Mouse (Mus musculus): Measurements from ENCODE around the gene A630023A22Rik. TPM values are rescaled to one million over a fixed set of nuclear protein-coding genes. Genes with fewer than 3 reads are reported as not detected.
A peak's percentile ranks its signal among the peaks of the same experiment; 100 is the strongest.

Gene A630023A22Rik
- polyA plus RNA-seq, 1 experiment, result not detected

DNA sequence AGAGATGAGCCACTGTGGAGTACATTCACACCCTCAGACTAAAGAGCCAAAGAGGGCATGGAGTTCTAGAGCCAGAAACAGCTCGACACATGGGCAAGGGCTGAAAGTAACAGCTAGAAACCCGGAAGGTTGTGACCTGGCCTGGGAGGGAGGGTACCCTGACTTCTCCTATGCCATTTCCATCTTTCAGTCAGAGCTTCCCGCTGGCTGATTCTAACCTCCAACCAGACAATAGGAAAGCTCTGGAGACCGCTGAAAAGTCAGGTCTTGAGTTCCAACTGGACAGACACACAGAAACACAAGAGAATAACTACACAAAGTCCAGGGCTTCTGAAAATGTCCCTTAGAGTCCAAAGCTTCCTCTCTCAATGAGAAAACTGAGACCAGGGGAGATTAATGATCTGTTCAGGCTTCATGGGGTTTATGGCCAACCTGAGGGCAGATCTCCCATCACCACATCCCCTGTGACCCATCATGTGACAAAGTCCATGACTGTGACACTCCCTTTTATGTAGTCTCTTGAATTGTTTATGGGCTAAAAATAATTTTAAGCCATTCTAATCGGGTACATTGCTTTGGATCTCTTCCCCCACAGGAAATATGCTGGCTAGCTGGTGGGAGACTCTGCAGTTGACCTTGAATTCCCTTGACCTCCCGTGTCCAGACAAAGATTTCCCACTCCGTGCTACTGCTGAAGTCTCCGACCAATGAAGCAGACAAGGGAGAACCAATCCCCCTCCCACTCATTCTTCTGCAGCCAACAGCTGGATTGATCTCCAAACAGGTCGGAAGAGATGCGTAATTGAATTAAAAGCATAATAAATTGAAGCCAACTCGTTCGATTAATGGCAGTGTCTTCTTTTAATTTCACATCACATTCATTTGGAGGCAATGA lies 17.7 kb upstream of the A630023A22Rik start:
- TF ChIP-seq CTCF (IDR thresholded peaks at IDR 0.05; ENCODE audit: extremely low read depth, insufficient read depth, low read length), result no peak
- Histone ChIP-seq H3K4me3 (ENCODE audit: insufficient read depth, low read length) (no peak overlapping the region), H3K4me1 (ENCODE audit: control insufficient read depth, insufficient read depth, low read length) (no peaks in the 10 kb centered on the region), H3K27ac (ENCODE audit: insufficient read depth, low read length) (no peak overlapping the region)

GRCm38 (mm10) chr14:34119046-34119723 lies 16.6 kb upstream of the A630023A22Rik start:
- no peak for TF ChIP-seq CTCF (IDR thresholded peaks at IDR 0.05; ENCODE audit: extremely low read depth, insufficient read depth, low read length)
- TF ChIP-seq POLR2A (IDR thresholded peaks at IDR 0.05; ENCODE audit: extremely low read depth, insufficient read depth, low read length), result no peak
- no peak overlapping the region for H3K4me3 ChIP-seq (ENCODE audit: insufficient read depth, low read length)
- no peak overlapping the region for H3K27ac ChIP-seq (ENCODE audit: insufficient read depth, low read length)

GRCm38 (mm10) chr14:34114311-34114710 lies 11.8 kb upstream of the A630023A22Rik start:
- H3K4me1 ChIP-seq (ENCODE audit: control insufficient read depth, insufficient read depth, low read length), result no peaks in the 10 kb centered on the region
- TF ChIP-seq POLR2A (IDR thresholded peaks at IDR 0.05; ENCODE audit: extremely low read depth, insufficient read depth, low read length), result no peak
- TF ChIP-seq CTCF (IDR thresholded peaks at IDR 0.05; ENCODE audit: extremely low read depth, insufficient read depth, low read length), result no peak
- no peak overlapping the region for H3K4me3 ChIP-seq (ENCODE audit: insufficient read depth, low read length)
- H3K27ac ChIP-seq (ENCODE audit: insufficient read depth, low read length), result no peak overlapping the region

More at GRCm38 (mm10) chr14:34119046-34119723, 16.6 kb upstream of the A630023A22Rik start:
- no peaks in the 10 kb centered on the region for H3K4me1 ChIP-seq (ENCODE audit: control insufficient read depth, insufficient read depth, low read length)

- Histone ChIP-seq H3K27ac (ENCODE audit: insufficient read depth, low read length) (no peak overlapping the region), H3K4me1 (ENCODE audit: control insufficient read depth, insufficient read depth, low read length) (no peaks in the 10 kb centered on the region), H3K4me3 (ENCODE audit: insufficient read depth, low read length) (no peak overlapping the region)
- TF ChIP-seq POLR2A (IDR thresholded peaks at IDR 0.05; ENCODE audit: extremely low read depth, insufficient read depth, low read length), result no peak
- TF ChIP-seq CTCF (IDR thresholded peaks at IDR 0.05; ENCODE audit: extremely low read depth, insufficient read depth, low read length), result no peak
Measured at GRCm38 (mm10) chr14:34107594-34107993, 5.0 kb upstream of the A630023A22Rik start.

DNA sequence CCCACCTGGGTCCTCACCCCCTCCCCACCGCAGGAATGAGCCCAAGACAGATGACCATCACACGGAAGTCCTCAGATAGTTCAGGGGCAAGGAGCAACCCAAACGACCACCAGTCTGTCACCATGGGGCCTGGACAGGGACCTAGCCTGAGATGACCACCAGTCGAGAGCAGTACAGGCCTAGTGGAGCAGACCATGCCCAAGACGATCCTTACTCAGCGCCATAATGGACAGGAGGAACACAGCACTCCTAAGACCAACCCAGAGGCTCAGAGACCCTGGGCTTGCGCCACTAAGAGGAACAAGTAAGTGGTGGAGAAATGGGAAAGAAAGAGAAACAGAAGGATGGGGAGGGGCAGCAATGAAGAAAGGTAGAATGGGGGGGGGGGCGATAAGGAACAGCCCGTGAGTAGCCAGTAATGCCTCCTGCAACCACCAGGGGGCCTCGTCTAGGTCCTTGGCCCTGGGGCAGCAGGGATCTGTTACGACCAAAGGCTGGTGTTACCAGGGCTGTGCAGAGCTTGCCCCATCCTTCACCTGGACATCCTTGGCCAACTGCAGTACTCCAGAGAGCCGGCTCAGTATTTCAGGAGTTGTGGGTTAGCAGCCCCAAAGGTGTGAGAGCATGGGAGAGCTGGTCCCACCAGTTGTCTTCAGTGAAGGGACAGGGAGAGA lies 4.0 kb upstream of the A630023A22Rik start:
- TF ChIP-seq POLR2A (IDR thresholded peaks at IDR 0.05; ENCODE audit: extremely low read depth, insufficient read depth, low read length) (no peak), CTCF (IDR thresholded peaks at IDR 0.05; ENCODE audit: extremely low read depth, insufficient read depth, low read length) (0 out of 2 replicates have a peak, but pooled peaks have one; percentile 33)
- H3K4me1 ChIP-seq (ENCODE audit: control insufficient read depth, insufficient read depth, low read length), result no peaks in the 10 kb centered on the region
- H3K27ac ChIP-seq (ENCODE audit: insufficient read depth, low read length), result no peak overlapping the region
- no peak overlapping the region for H3K4me3 ChIP-seq (ENCODE audit: insufficient read depth, low read length)

- TF ChIP-seq POLR2A (IDR thresholded peaks at IDR 0.05; ENCODE audit: extremely low read depth, insufficient read depth, low read length), result no peak
- TF ChIP-seq CTCF (IDR thresholded peaks at IDR 0.05; ENCODE audit: extremely low read depth, insufficient read depth, low read length), result peak; percentile 55
- Histone ChIP-seq H3K4me1 (ENCODE audit: control insufficient read depth, insufficient read depth, low read length) (no peaks in the 10 kb centered on the region), H3K27ac (ENCODE audit: insufficient read depth, low read length) (no peak overlapping the region), H3K4me3 (ENCODE audit: insufficient read depth, low read length) (no peak overlapping the region)
Measured at GRCm38 (mm10) chr14:34104892-34105291, 2.3 kb upstream of the A630023A22Rik start.

- Histone ChIP-seq H3K27ac (ENCODE audit: insufficient read depth, low read length) (no peak overlapping the region), H3K4me3 (ENCODE audit: insufficient read depth, low read length) (no peak overlapping the region), H3K4me1 (ENCODE audit: control insufficient read depth, insufficient read depth, low read length) (no peaks in the 10 kb centered on the region)
- TF ChIP-seq CTCF (IDR thresholded peaks at IDR 0.05; ENCODE audit: extremely low read depth, insufficient read depth, low read length), result no peak
- no peak for TF ChIP-seq POLR2A (IDR thresholded peaks at IDR 0.05; ENCODE audit: extremely low read depth, insufficient read depth, low read length)
Measured at GRCm38 (mm10) chr14:34103855-34104254, 1.3 kb upstream of the A630023A22Rik start.

- no peak overlapping the region for H3K27ac ChIP-seq (ENCODE audit: insufficient read depth, low read length)
- no peaks in the 10 kb centered on the region for H3K4me1 ChIP-seq (ENCODE audit: control insufficient read depth, insufficient read depth, low read length)
- no peak overlapping the region for H3K4me3 ChIP-seq (ENCODE audit: insufficient read depth, low read length)
- no peak for TF ChIP-seq CTCF (IDR thresholded peaks at IDR 0.05; ENCODE audit: extremely low read depth, insufficient read depth, low read length)
- no peak for TF ChIP-seq POLR2A (IDR thresholded peaks at IDR 0.05; ENCODE audit: extremely low read depth, insufficient read depth, low read length)
Measured at GRCm38 (mm10) chr14:34096161-34096560, 6.4 kb downstream of the A630023A22Rik start.

DNA sequence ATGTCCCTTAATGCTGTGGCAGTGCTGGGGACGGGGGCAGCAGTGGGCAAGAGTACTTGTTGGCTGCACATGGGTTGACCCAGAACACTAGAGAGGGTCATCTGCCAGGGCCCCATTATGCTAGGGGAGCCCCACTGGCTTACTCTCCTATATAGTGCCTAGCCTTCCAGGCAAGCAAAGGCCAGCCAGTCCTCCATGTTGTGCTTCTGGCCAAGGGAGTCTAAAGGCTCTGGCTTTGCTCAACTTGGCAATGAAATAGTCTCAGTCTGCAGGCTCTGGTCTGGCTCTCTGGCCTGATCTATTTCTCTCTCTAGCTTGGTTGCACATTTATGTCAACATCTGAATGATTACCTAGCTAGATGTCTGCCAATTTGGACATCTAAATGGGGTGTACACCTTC lies 9.7 kb downstream of the A630023A22Rik start:
- Histone ChIP-seq H3K4me3 (ENCODE audit: insufficient read depth, low read length) (no peak overlapping the region), H3K4me1 (ENCODE audit: control insufficient read depth, insufficient read depth, low read length) (no peaks in the 10 kb centered on the region), H3K27ac (ENCODE audit: insufficient read depth, low read length) (no peak overlapping the region)
- TF ChIP-seq POLR2A (IDR thresholded peaks at IDR 0.05; ENCODE audit: extremely low read depth, insufficient read depth, low read length) (no peak), CTCF (IDR thresholded peaks at IDR 0.05; ENCODE audit: extremely low read depth, insufficient read depth, low read length) (no peak)
